Mouse (Mus musculus) central nervous system, embryonic 11.5 days (tissue): Measurements from ENCODE around the gene Dhh. TPM values are rescaled to one million over a fixed set of nuclear protein-coding genes. Genes with fewer than 3 reads are reported as not detected.

Experiments used
- polyA plus RNA-seq: library from polyadenylated mRNA; depleted of rRNA; stranded (reverse); fragments of >200 nt; gene quantifications from 2 replicates; pipeline ENCODE4 v1.2.3, GENCODE M21; 2012; rRNA removed

Dhh gene
- 0.56 and 0.96 TPM in 2 replicates for polyA plus RNA-seq

GRCm38 (mm10) chr15:98897928-98898800 is at the start of gene Dhh:
TSS of gene Dhh (minus strand) at chr15:98898540.

GRCm38 (mm10) chr15:98934217-98934839 is 36.0 kb upstream of the Dhh start, which contains the start of gene Tuba1b:
TSS of gene Tuba1b (minus strand) at chr15:98934565.

GRCm38 (mm10) chr15:98917538-98918498 is 19.5 kb upstream of the Dhh start, which contains the start of gene Lmbr1l:
TSS of gene Lmbr1l (minus strand) at chr15:98918231.

GRCm38 (mm10) chr15:98893940-98894745 is 4.2 kb downstream of the Dhh start, which contains the start of gene Rhebl1:
TSS of gene Rhebl1 (minus strand) at chr15:98894540.

GRCm38 (mm10) chr15:98871070-98871915 is 27.0 kb downstream of the Dhh start, which contains the start of gene Kmt2d:
TSS of gene Kmt2d (minus strand) at chr15:98871204.

Other genes starting within 250 kb of the Dhh start
- 66.3 and 99.5 TPM in 2 replicates for gene Ddx23, start 235.6 kb downstream of the Dhh start, polyA plus RNA-seq
- gene Rnd1, start 221.1 kb downstream of the Dhh start, polyA plus RNA-seq: 7.9 and 12.3 TPM in 2 replicates
- 0.70 and 1.4 TPM in 2 replicates for gene Ccdc65, start 190.3 kb downstream of the Dhh start, polyA plus RNA-seq
- gene Fkbp11, start 170.3 kb downstream of the Dhh start, polyA plus RNA-seq: 10.1 and 11.2 TPM in 2 replicates
- 72.2 and 83.4 TPM in 2 replicates for gene Arf3, start 135.3 kb downstream of the Dhh start, polyA plus RNA-seq
- gene Wnt10b, start 120.4 kb downstream of the Dhh start, polyA plus RNA-seq: 0.72 and 2.0 TPM in 2 replicates
- gene Wnt1, start 108.7 kb downstream of the Dhh start, polyA plus RNA-seq: 3.5 and 7.9 TPM in 2 replicates
- gene Ddn, start 89.0 kb downstream of the Dhh start, polyA plus RNA-seq: 0.55 and 1.2 TPM in 2 replicates
- gene Prkag1, start 67.0 kb downstream of the Dhh start, polyA plus RNA-seq: 75.6 and 78.9 TPM in 2 replicates
- gene Kmt2d, start 27.3 kb downstream of the Dhh start, polyA plus RNA-seq: 37.9 and 38.9 TPM in 2 replicates
- gene Rhebl1, start 4.0 kb downstream of the Dhh start, polyA plus RNA-seq: 11.3 and 19.2 TPM in 2 replicates
- gene Lmbr1l, start 19.7 kb upstream of the Dhh start, polyA plus RNA-seq: 57.1 and 72.0 TPM in 2 replicates
- gene Tuba1b, start 36.0 kb upstream of the Dhh start, polyA plus RNA-seq: 2,005 and 2,656 TPM in 2 replicates
- gene Gm49450, start 55.0 kb upstream of the Dhh start, polyA plus RNA-seq: 70.5 TPM in 1 of 2 replicates, not detected in the other
- gene Tuba1a, start 55.2 kb upstream of the Dhh start, polyA plus RNA-seq: 3,950 and 4,162 TPM in 2 replicates
- 112 and 136 TPM in 2 replicates for gene Tuba1c, start 131.4 kb upstream of the Dhh start, polyA plus RNA-seq
- 20.1 and 28.7 TPM in 2 replicates for gene Prph, start 156.6 kb upstream of the Dhh start, polyA plus RNA-seq
- 40.3 and 43.9 TPM in 2 replicates for gene Troap, start 176.0 kb upstream of the Dhh start, polyA plus RNA-seq
- 8.0 and 12.4 TPM in 2 replicates for gene C1ql4, start 189.3 kb upstream of the Dhh start, polyA plus RNA-seq
- gene Dnajc22, start 194.6 kb upstream of the Dhh start, polyA plus RNA-seq: 2.5 and 3.1 TPM in 2 replicates
- 58.7 and 72.5 TPM in 2 replicates for gene Spats2, start 227.4 kb upstream of the Dhh start, polyA plus RNA-seq